Mouse (Mus musculus): ENCODE data around the gene Zfp346.
A peak's percentile ranks its signal among the peaks of the same experiment; 100 is the strongest.
"Not testable (repeated sequence)": the region's sequence is repeated elsewhere in the genome, so short reads cannot be mapped to it uniquely, and the experiment has no call there.

Zfp346 gene

DNA sequence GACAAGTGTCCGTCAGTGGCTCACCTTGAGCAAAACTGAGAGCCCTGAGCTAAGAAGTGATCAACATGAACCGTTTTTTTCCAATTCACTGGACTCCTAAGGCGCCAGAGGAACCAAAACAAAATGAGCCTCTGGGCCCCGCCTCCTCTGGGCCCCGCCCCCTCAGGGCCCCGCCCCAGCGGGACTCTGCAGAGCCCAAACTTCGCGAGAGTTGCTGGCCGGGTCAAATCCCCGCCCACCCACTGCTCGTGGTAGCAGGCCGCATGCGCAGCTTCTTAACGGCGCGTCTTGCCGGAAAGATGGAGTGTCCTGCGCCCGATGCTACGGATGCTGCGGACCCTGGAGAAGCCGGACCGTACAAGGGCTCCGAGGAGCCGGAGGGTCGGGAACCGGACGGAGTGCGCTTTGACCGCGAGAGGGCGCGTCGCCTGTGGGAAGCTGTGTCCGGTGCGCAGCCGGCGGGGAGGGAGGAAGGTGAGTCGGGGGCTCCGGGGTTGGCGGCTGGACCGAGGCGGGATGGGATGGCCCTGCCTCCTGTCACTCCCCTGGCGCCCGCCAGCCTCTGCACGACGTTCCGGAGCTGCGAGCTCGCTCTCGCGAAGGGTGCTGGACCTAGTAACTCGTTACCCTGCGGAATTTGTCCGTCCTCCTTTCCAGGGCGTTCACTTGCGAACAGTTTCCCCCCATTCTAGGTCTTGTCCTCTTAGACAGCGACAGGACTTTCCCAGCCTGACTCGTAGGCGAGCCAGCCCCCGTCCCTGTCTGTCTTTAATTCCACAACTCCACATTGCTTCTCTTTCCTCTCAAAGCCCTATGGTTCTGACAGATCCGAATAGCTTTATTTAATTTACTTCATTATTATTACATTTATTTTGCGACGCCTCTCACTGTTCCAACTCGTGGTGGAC lies at the start of gene Zfp346:
Gene Zfp346, plus strand, starts transcription at position 267 of the 908 bp plus-strand sequence.
- DNase-seq (ENCODE audit: low spot score) = peak; percentile 97

DNA sequence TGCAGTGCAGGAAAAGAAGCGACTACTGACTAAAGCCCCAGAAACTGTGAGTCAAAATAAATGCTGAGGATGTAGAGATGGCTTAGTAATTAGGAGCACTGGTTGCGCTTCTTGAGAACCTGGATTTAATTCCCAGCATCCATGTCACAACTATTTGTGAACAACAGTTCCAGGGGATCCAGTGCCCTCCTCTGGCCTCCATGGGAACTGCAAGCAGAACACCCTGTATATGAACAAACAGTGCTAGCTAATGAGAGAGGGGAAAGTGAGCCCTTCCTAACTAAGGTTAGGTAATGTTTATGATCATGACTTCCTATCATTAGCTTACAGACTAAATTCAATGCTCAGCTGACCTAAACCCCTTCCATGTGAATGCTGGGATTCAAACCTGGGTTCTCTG lies 47.1 kb upstream of the Zfp346 start:
- DNase-seq (ENCODE audit: low spot score) = no peak

DNA sequence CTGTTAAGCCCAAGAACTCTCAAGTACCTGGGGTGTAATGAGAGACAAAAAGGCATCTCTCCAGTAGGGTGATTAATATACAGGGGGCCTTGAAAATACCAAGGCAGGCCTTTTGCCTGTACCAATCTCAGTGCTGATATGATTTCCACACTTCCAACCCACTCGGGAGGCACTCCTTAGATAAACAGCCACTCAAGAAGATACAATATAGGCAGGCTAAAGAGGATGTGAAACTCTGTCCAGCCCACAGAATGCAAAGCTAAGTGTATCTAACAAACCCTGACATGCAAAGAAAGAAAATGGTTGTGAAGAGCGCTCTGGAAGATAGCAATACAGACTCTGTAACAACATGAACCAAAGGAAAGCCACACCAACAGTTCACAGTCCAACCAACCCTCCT lies 41.8 kb upstream of the Zfp346 start:
- DNase-seq (ENCODE audit: low spot score) = no peak

DNA sequence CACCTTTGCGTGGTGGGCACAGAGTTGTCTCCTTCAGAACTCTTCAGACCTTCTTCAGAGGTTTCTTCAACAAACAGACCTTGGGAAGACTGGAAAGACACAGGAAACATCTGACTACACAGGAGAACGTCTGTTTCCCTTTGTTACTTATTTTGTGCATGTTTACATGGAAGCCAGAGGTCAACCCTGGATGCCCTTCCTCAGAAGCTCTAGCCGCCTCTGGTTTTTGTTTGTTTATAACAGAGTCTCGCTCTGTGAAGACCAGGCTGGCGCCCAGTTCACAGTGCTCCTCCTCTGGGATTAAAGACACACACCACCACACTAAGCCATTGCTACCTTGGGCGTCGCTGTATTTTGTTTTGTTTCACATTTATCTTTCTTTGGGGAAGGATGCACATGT lies 35.4 kb upstream of the Zfp346 start:
- no peak for DNase-seq (ENCODE audit: low spot score)

DNA sequence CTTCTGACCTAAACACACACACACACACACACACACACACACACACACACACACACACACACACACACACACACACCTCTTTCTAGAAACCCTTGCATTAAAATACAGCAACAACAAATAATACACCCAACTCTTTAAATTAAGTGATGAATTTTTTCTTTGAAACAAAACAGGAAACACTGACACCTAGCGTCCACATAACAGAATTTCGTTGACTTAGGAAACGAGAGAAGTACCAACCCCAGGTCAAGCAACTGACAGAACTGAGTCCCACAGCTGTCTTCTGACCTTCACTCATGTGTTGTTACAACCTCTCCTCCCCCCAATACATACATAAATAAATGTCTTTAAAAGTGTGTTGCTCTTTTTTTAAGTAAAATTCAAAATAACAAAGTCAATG lies 33.8 kb upstream of the Zfp346 start:
- DNase-seq (ENCODE audit: low spot score) = no peak

DNA sequence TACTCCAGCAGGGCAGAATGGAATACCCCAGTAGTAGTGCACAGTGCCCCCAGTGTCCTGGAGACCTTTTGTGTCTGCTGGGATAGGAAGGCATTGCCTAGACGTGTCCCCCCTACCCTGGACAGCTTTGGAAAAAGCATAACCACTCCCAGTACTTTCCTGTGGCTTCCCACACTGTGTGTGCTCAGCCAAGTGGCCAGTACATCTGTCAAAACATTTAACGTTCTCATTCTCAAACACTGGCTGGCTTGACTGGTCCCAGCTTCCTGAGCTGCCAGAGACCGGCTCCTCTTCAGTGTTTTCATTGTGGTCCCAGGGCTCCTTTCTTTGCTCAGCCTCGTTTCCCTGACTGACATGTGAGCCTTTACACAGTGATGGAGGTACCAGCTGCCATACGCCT lies 29.5 kb upstream of the Zfp346 start:
- no peak for DNase-seq (ENCODE audit: low spot score)

DNA sequence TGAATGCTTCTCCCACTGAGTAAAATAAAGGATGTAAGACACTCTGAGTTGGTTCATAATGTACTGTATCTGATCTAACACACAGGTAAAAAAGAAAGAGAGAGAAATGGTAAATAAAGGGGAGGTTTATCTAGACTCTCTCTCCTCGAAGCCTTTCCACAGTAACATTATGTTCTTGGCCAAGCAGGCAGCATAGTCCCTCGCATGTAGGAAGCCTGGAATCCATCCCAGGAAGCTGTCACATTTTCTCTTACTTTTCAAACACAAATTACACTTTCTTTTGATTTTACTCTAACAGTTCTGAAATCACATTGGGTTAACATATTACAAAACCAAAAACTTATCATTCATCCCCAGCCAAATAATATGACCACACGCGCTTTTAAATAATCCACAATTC lies 12.5 kb upstream of the Zfp346 start:
- DNase-seq (ENCODE audit: low spot score) = no peak

DNA sequence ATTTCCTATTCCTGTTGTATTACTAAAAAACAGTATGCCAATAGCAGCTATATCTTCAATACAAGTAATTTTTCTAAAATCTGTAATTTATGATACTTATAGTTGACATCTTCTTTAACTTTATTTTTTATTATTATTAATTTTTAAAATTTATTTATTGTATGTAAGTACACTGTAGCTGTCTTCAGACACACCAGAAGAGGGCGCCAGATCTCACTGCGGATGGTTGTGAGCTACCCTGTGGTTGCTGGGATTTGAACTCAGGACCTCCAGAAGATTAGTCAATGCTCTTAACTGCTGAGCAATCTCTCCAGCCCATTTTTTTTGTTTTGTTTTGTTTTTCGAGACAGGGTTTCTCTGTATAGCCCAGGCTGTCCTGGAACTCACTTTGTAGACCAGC lies 7.3 kb upstream of the Zfp346 start:
- not testable (repeated sequence) for DNase-seq (ENCODE audit: low spot score)

DNA sequence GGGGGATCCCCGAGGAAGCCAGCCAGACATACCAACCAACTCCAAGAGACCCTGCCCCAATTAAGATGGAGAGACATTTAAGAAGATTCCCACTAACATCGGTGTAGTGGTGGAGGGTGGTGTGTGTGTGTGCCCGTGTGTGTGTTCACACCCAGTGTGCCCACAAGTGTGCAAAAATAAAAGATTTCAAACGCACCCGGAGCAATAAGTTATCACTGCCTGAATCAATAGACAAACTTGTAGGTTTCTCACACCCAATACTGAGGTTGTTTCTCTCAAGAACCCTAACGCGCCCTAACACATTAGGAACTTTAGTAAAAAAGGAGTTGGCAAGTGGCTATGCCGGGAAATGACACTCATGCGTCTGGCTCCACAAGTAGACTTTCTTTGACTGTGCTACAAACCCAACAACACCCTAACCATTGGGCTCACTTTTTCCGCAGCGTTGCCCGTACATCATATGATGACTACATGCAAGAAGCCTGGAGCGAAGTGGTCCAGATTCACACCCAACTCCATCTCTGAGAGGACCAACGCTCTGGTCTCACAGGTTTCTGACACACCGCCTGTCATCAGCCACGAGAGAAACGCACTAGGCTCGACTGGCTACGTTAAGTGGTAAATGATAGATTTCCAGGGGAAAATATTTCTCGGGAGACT lies 5.9 kb upstream of the Zfp346 start:
- peak; percentile 67 for DNase-seq (ENCODE audit: low spot score)

DNA sequence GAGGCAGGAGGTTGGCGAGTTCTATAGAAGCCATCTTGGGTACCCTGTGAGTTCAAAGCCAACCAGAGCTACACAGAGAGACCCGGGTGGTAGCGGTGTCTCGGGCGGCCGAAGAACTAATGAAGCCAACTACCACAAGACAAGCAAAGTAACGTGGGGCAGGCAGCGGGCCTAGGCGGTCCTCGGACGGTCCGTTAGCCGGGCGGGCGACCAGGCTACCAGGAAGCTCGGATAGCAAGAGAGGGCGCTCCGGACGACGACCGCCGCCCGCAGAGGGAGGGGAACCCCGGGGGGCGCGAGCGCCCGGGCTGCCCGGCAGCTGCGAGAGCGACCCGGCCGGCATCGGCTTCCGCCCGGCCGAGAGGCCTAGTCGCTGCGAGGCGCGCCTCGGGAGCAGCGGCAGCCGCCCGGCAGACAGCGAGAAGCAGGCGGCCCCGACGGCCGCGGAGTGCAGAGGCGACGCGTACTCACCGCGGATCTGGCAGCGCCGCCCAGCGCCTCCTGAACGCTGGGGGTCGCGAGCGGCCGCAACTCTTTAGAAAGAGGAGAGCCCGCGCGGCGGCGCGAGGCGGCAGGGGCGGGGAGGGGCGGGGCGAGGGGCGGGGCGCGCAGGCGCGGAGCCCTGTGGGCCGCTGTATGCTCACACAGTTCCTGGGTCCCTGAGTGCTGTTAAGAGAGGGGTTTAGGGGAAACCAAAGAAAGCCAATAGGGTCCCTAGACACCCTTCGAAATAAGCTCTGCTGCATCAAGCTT lies 5.2 kb upstream of the Zfp346 start, which contains the start of gene Uimc1:
Gene Uimc1, minus strand, starts transcription at position 575 of the 753 bp plus-strand sequence.
- DNase-seq (ENCODE audit: low spot score) = peak; percentile 82

DNA sequence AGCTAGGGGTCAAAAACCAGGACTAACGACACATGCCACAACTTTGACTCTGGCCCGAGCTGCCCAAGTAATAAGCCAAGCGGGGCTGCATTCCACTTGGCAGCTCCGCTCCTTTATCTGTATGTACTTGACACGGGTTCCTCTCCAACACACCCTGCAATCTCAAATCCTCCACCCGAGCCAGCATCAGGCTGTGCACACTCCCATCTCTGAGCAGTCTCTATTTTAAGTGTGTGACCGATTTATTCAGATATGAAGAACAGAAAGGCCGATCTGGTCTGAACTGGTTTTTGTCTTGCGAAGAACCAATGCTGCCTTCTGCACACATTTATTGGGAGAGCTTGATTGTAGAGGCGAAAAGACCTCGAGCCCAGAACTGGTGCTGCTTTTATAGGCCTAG lies 3.5 kb upstream of the Zfp346 start:
- DNase-seq (ENCODE audit: low spot score) = no peak

DNA sequence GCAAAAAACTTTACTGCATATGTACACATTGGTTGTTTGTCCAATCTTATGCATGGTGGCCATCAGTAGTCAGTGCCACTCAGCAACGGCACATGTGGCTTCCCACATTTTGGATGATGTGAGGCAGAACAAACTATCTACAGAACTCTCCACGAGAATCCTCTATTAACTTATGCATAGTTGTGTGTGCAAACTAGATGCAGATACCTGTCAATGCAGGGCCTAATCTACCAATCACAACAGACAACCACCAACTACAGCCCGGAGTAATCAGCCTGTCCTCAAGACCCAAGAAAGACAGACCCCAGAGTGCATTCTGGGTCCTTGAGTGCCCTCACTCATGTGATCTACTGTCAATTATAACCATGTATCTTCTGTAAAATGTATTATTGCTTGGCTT lies 2.7 kb upstream of the Zfp346 start:
- no peak for DNase-seq (ENCODE audit: low spot score)

DNA sequence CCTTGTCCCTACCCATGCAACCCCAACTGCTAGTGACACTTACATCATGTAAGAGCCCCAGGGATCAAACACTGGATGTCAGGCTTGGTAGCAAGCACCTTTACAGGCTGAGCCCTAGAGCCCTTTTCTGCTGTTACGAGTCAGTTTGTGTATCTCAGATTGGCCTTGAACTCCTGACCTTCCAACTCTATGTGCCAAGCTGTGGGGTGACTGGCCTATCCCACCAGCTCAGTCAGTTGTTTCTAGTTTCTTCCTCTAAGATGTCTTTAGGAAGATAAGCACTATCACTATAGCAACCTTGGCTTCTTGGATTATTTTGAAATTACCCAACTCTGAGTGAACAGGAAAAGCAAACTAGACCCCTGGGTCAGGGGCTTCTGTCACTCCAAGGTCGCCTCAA lies 1.8 kb upstream of the Zfp346 start:
- DNase-seq (ENCODE audit: low spot score) = no peak

DNA sequence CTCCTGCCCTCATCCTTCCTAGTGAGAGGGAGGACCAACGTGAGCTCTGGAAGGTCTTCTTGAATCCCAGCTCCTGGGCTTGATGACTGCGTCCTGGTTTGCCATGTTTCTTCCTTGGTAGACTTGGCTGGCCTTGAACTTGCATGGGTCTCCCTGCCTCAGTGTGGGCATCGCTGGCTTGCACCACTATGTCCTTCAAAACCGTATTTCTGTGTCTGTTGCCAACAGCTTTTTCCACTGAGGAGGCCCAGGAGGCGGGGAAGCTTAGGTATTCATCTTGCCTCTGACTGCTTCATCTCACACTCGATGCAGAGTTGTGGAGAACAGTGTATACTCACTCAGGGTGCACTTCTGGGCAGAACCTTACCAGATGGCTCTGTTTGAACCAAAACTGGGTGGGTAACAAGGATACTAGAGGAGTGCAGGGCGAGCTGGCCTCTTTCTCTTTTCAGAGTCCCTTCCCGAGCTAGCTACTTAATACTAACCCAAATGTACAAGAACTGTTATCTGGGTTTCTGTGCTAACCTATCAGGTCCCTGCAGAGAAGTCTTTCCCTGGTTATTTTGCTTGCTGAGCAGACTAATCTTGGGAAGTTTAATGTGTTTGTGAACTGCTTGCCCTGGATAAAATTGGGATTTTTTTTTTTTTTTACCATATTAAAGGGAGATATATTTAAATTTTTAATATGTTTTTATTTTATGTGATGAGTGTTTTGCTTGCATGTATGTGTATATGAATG lies 1.0 kb downstream of the Zfp346 start:
- no peak for DNase-seq (ENCODE audit: low spot score)

DNA sequence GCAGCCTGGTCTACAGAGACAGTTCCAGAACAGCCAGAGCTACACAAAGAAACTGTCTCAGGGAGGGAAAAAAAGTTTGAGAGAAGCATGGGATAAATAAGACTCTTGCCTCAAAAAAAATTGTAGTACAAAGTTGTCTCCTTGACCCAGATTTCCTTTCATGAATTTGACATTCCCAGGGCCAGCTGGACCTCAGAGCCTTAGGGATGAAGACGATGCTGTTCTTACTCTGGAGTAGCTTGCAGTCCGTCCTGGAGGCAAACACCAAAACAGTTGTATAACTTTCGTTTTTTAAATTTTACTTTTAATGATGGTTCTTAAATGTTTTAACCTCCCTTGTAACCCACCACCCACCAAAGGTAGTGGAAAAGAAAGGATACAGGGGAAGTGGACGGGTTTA lies 2.0 kb downstream of the Zfp346 start:
- no peak for DNase-seq (ENCODE audit: low spot score)

DNA sequence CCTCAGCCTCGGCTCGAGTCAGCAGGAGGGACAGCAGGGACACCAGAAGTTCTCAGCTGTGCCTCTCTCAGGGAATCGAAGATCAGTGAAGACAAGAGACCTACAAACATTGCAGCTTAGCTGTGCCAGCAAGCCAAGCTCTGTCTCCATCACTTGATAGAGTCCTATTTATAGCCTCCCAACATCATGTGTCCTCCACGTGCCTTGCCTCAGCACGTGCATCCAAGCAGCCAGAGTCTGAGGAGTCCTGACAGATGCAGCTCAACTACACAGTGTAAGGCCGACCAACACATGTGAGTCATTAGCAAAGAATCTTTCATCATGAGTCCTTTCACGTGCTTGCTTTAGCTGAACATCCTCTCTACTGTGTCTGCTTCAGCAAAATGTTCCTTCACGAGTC lies 2.6 kb downstream of the Zfp346 start:
- no peak for DNase-seq (ENCODE audit: low spot score)

DNA sequence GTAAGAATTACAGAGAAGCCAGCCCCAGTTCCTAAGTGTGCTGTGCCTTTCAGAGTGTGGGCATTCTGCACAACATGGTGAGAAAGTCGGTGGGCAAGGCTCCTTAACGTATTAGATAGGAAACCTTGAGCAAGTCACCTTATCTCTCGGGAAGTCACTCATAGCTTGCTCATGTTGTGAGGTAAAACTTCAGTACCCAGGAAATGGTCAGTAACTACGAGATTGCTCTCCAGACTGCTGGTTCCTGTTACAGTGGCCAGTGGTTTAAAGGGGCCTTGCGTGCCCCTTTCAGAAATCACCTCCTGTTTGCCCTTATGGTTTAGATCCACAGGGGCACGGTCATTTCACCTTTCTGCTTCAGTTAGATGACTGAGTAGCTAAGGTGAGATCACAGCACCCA lies 9.3 kb downstream of the Zfp346 start:
- DNase-seq (ENCODE audit: low spot score) = no peak

DNA sequence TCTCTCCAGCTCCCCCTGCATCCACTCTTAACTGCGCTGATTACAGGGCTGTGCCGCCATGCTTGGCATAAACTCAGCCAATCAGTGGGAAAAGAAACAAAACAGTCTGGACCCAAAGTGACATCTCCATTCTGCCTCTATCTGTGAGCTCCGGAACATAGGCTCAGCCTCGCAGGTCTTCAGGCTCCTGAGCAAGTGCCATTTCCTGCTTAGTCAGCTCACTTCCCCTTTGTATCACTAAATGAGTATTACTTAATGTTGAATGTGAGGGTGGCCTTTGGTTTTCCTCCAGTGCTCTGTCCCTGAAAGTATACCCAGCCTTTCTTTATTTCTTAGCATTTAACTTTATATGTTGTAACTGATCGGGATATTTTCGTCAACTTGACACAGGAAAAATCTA lies 19.8 kb downstream of the Zfp346 start:
- no peak for DNase-seq (ENCODE audit: low spot score)

DNA sequence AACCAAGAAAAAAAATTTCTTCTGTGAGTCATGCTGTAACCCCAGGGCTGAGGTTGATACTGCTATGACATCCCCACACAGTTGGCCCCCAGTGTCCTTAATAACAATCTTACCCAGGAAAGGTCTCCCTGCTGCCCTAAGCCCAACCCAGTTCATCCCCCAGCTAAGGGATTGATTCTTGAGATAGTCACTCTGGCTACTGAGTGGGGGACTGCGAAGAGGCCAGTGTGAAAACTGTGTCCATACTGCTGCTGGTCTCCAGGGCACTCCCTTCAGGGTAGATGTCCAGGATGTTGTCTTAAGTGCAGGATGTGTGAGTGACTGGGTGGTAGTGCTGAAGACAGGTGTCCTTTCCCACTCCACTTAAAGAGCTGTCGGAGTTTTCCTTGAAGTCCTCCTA lies 28.3 kb downstream of the Zfp346 start, which contains the start of gene Gm17617:
Gene Gm17617, minus strand, starts transcription at position 101 of the 400 bp plus-strand sequence.
- no peak for DNase-seq (ENCODE audit: low spot score)

DNA sequence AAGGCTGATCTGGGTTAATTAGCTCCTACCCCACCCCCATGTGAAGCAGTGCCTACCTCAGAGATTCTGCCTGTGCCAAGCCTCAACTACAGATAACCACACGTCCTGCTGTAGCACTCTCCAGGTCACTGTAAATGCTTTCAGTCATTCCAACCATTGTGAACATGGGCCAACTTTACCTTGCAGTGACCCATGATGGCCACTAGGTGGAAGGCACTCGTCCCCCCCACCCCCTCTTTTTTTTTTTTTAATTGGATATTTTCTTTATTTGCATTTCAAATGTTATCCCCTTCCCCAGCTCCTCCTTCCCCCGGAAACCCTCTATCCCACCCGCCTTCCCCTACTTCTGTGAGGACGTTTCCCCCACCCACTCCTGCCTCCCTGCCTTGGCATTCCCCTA lies 30.3 kb downstream of the Zfp346 start:
- DNase-seq (ENCODE audit: low spot score) = no peak

DNA sequence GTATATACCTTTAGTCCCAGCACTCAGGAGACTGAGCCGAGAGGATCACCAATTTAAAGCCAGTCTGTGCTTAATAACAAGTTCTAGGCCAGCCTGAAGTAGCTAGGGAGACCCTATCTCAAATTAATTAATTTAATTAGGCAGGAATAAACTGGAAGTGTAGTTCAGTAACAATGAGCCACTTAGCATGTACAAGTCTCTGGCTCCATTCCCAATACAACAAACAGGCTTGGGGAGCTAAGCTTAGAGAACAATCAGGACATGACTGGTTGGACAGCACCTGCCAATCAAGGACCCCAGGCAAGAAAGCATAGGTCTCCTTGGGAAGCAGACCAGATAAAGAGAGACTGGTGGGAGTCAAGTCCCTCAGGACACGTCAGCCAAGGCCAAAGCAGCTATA lies 35.2 kb downstream of the Zfp346 start:
- no peak for DNase-seq (ENCODE audit: low spot score)
